Mouse (Mus musculus) cerebral cortex, adult 2 months (tissue): Measurements from ENCODE around the gene Chd9.

ENCODE experiments used
- WGBS: fragments of 180-500 bp; shearing (Covaris S2); methylation state at CpG from one replicate; pipeline ENCODE4 v1.1.7; 2018; 5-methylcytosine and 5-hydroxymethylcytosine counted together

The Chd9 gene

GRCm38 (mm10) chr8:90982087-90982486 lies 153.9 kb downstream of the Chd9 start:
- WGBS, result 75% methylated on average over 3 of the region's 3 CpGs

GRCm38 (mm10) chr8:91019726-91020125 lies 191.6 kb downstream of the Chd9 start:
- WGBS, result 2% methylated on average over 2 of the region's 2 CpGs

- 77% methylated on average over 6 of the region's 6 CpGs for WGBS
Observed at GRCm38 (mm10) chr8:91034417-91034816, 206.3 kb downstream of the Chd9 start.

- WGBS, result 56% methylated on average over 6 of the region's 6 CpGs
Observed at GRCm38 (mm10) chr8:91036905-91037304, 208.8 kb downstream of the Chd9 start.

GRCm38 (mm10) chr8:91038637-91039036 lies 210.5 kb downstream of the Chd9 start:
- 73% methylated on average over 1 of the region's 1 CpGs for WGBS

- WGBS, result 78% methylated on average over 4 of the region's 4 CpGs
Observed at GRCm38 (mm10) chr8:91046370-91046769, 218.2 kb downstream of the Chd9 start.

- 13% methylated on average over 8 of the region's 8 CpGs for WGBS
Observed at GRCm38 (mm10) chr8:91051037-91051436, 222.9 kb downstream of the Chd9 start.

- WGBS, result 96% methylated on average over 4 of the region's 4 CpGs
Observed at GRCm38 (mm10) chr8:91054418-91054817, 226.3 kb downstream of the Chd9 start.

- WGBS, result 38% methylated on average over 3 of the region's 3 CpGs
Observed at GRCm38 (mm10) chr8:91056848-91057247, 228.7 kb downstream of the Chd9 start.

- 54% methylated on average over 7 of the region's 7 CpGs for WGBS
Observed at GRCm38 (mm10) chr8:91059884-91060510, 231.8 kb downstream of the Chd9 start.

GRCm38 (mm10) chr8:91060555-91061471 lies 232.7 kb downstream of the Chd9 start:
- 79% methylated on average over 19 of the region's 19 CpGs for WGBS

GRCm38 (mm10) chr8:91065179-91065578 lies 237.0 kb downstream of the Chd9 start:
- 79% methylated on average over 4 of the region's 4 CpGs for WGBS

- 8% methylated on average over 10 of the region's 10 CpGs for WGBS
Observed at GRCm38 (mm10) chr8:91069407-91069806, 241.3 kb downstream of the Chd9 start.

GRCm38 (mm10) chr8:91069834-91070233 lies 241.7 kb downstream of the Chd9 start, which contains the start of gene Rbl2:
Gene Rbl2 (plus strand): TSS chr8:91070057.
- WGBS, result under 1% methylated on average over 25 of the region's 25 CpGs

GRCm38 (mm10) chr8:91070275-91070859 lies 242.2 kb downstream of the Chd9 start:
- under 1% methylated on average over 34 of the region's 34 CpGs for WGBS

GRCm38 (mm10) chr8:91077077-91077867 lies 249.1 kb downstream of the Chd9 start:
- WGBS, result 88% methylated on average over 12 of the region's 12 CpGs

- 97% methylated on average over 2 of the region's 2 CpGs for WGBS
Observed at GRCm38 (mm10) chr8:91079678-91080077, 251.5 kb downstream of the Chd9 start.

GRCm38 (mm10) chr8:91081911-91082310 lies 253.8 kb downstream of the Chd9 start:
- WGBS, result 80% methylated on average over 7 of the region's 7 CpGs

GRCm38 (mm10) chr8:91082428-91082827 lies 254.3 kb downstream of the Chd9 start:
- WGBS, result 87% methylated on average over 12 of the region's 12 CpGs

- WGBS, result 97% methylated on average over 7 of the region's 7 CpGs
Observed at GRCm38 (mm10) chr8:91088452-91088851, 260.3 kb downstream of the Chd9 start.

- WGBS, result 93% methylated on average over 2 of the region's 2 CpGs
Observed at GRCm38 (mm10) chr8:91089601-91090000, 261.4 kb downstream of the Chd9 start.

- WGBS, result 92% methylated on average over 5 of the region's 5 CpGs
Observed at GRCm38 (mm10) chr8:91094135-91094534, 266.0 kb downstream of the Chd9 start.
